Mouse (Mus musculus) CH12.LX (cell line): ENCODE measurements around the gene Trp53inp2. TPM values are rescaled to one million over a fixed set of nuclear protein-coding genes. Genes with fewer than 3 reads are reported as not detected.

Experiments
- DNase-seq: peaks from one replicate; pipeline ENCODE4 v3.0.0-alpha.2; 2013; ENCODE audit errors: extremely low read depth
- H3K27ac ChIP-seq: 2 replicates; pipeline ENCODE4 v1.5.1; 2012; ENCODE audit warnings: low read depth, mild to moderate bottlenecking, control low read depth, moderate library complexity; ENCODE audit not compliant: insufficient read depth
- H3K27me3 ChIP-seq: replicated peaks from 2 replicates; pipeline ENCODE3; 2012; ENCODE audit warnings: inconsistent platforms
- H3K36me3 ChIP-seq, 2 experiments: replicated peaks in 1 of 2; 2 replicates each; pipeline versions ENCODE3 to v1.6.1; 2012; ENCODE audit warnings: inconsistent platforms in 1 of 2, low read length in 1 of 2, mild to moderate bottlenecking in 1 of 2, mixed read lengths in 1 of 2, moderate library complexity in 1 of 2; ENCODE audit not compliant: control insufficient read depth in 1 of 2, insufficient read depth in 1 of 2
- H3K4me1 ChIP-seq, 2 experiments: 2 replicates each; pipeline ENCODE4 v1.6.1; 2012; ENCODE audit warnings: inconsistent platforms in 1 of 2, moderate library complexity in 1 of 2; ENCODE audit not compliant: insufficient read depth in 2 of 2, control insufficient read depth in 1 of 2
- H3K4me2 ChIP-seq: 2 replicates; pipeline ENCODE4 v1.6.1; 2012; ENCODE audit warnings: low read depth, mild to moderate bottlenecking, control low read depth; ENCODE audit not compliant: poor library complexity, insufficient read depth, severe bottlenecking
- H3K4me3 ChIP-seq, 3 experiments: fragments of 150-350 bp in 1 of 3; sonication (generic) in 1 of 3; replicated peaks in 1 of 3; 2 replicates each; pipeline versions ENCODE3 to v1.5.1; 2011 to 2012; ENCODE audit warnings: low read depth in 2 of 3, low read length in 2 of 3, mild to moderate bottlenecking in 2 of 3, moderate library complexity in 2 of 3, control low read depth in 1 of 3, improper control_type of control experiment in 1 of 3, inconsistent platforms in 1 of 3, mixed read lengths in 1 of 3; ENCODE audit not compliant: poor library complexity in 1 of 3
- H3K79me2 ChIP-seq: replicated peaks from 2 replicates; pipeline ENCODE4 v1.6.1; 2012; ENCODE audit warnings: mild to moderate bottlenecking, moderate library complexity; ENCODE audit not compliant: control insufficient read depth, poor library complexity, insufficient read depth, severe bottlenecking; ENCODE audit errors: extremely low read depth
- H3K9ac ChIP-seq: 2 replicates; pipeline ENCODE4 v1.6.1; 2012; ENCODE audit warnings: low read depth, mild to moderate bottlenecking, control low read depth, moderate library complexity; ENCODE audit not compliant: insufficient read depth
- H3K9me3 ChIP-seq: replicated peaks from 2 replicates; pipeline ENCODE3; 2012; ENCODE audit warnings: low read length, inconsistent platforms, mixed read lengths
- CTCF ChIP-seq, 2 experiments: IDR thresholded peaks in 1 of 2; conservative IDR thresholded peaks in 1 of 2; 2 replicates each; pipeline ENCODE4 v1.5.1; 2011 to 2012; ENCODE audit warnings: low read depth in 2 of 2, low read length in 2 of 2, improper control_type of control experiment in 1 of 2, inconsistent platforms in 1 of 2, mild to moderate bottlenecking in 1 of 2, moderate library complexity in 1 of 2
- E2F4 ChIP-seq: IDR thresholded peaks from 2 replicates; pipeline ENCODE4 v1.6.1; 2011; ENCODE audit warnings: low read depth, low read length, improper control_type of control experiment; ENCODE audit not compliant: insufficient replicate concordance
- ELF1 ChIP-seq: IDR thresholded peaks from 2 replicates; pipeline ENCODE4 v1.6.1; 2014; ENCODE audit warnings: low read depth, mild to moderate bottlenecking, inconsistent platforms, low read length, improper control_type of control experiment
- ETS1 ChIP-seq: conservative IDR thresholded peaks from 2 replicates; pipeline ENCODE4 v1.6.1; 2012; ENCODE audit warnings: low read depth, mild to moderate bottlenecking, inconsistent platforms, low read length, improper control_type of control experiment, moderate library complexity
- HCFC1 ChIP-seq: IDR thresholded peaks from 2 replicates; pipeline ENCODE4 v1.6.1; 2012; ENCODE audit warnings: low read depth, mild to moderate bottlenecking, inconsistent platforms, low read length, improper control_type of control experiment
- IRF4 ChIP-seq: IDR thresholded peaks from 2 replicates; pipeline ENCODE4 v1.6.1; 2014; ENCODE audit warnings: low read depth, mild to moderate bottlenecking, inconsistent platforms, low read length, improper control_type of control experiment
- JUN ChIP-seq: IDR thresholded peaks from 2 replicates; pipeline ENCODE4 v1.6.1; 2011; ENCODE audit warnings: low read depth, mild to moderate bottlenecking, low read length, improper control_type of control experiment, moderate library complexity; ENCODE audit not compliant: insufficient read depth
- MAFK ChIP-seq: IDR thresholded peaks from 2 replicates; pipeline ENCODE4 v1.6.1; 2011; ENCODE audit warnings: low read length, improper control_type of control experiment; ENCODE audit not compliant: insufficient replicate concordance
- MYC ChIP-seq: IDR thresholded peaks from 2 replicates; pipeline ENCODE4 v1.6.1; 2011; ENCODE audit warnings: low read depth, mild to moderate bottlenecking, improper control_type of control experiment, low read length
- NELFE ChIP-seq: IDR thresholded peaks from 2 replicates; pipeline ENCODE4 v1.6.1; 2011; ENCODE audit warnings: low read depth, low read length, improper control_type of control experiment
- PAX5 ChIP-seq: IDR thresholded peaks from 2 replicates; pipeline ENCODE4 v1.6.1; 2012; ENCODE audit warnings: low read length, inconsistent platforms, mixed read lengths
- RAD21 ChIP-seq: IDR thresholded peaks from 2 replicates; pipeline ENCODE4 v1.6.1; 2011; ENCODE audit warnings: low read depth, mild to moderate bottlenecking, low read length, improper control_type of control experiment, moderate library complexity
- RCOR1 ChIP-seq: conservative IDR thresholded peaks from 2 replicates; pipeline ENCODE4 v1.6.1; 2012; ENCODE audit warnings: low read depth, mild to moderate bottlenecking, inconsistent platforms, low read length, improper control_type of control experiment
- SMC3 ChIP-seq: IDR thresholded peaks from 2 replicates; pipeline ENCODE4 v1.6.1; 2011; ENCODE audit warnings: low read depth, low read length, improper control_type of control experiment
- TCF12 ChIP-seq: IDR thresholded peaks from 2 replicates; pipeline ENCODE4 v1.6.1; 2014; ENCODE audit warnings: low read depth, mild to moderate bottlenecking, inconsistent platforms, low read length, improper control_type of control experiment
- UBTF ChIP-seq: IDR thresholded peaks from 2 replicates; pipeline ENCODE4 v1.6.1; 2012; ENCODE audit warnings: low read depth, mild to moderate bottlenecking, inconsistent platforms, low read length, improper control_type of control experiment, moderate library complexity
- dilution Hi-C: fragments of 300-500 bp; cut with MboI; formaldehyde crosslinking; loops from 2 replicates; pipeline ENCODE4 v1.14.3; 2020; ENCODE audit warnings: low sequenced_read_pairs; ENCODE audit not compliant: extremely low pct_unique_long_range_greater_than_20kb, extremely low pct_ligation_motif_present
- in situ Hi-C: fragments of 300-500 bp; cut with MboI; formaldehyde crosslinking; loops from 3 replicates; pipeline ENCODE4 v1.14.3; 2019; ENCODE audit warnings: low sequenced_read_pairs, low pct_ligation_motif_present, low pct_unique_long_range_greater_than_20kb, mixed read lengths
- polyA plus RNA-seq: library from polyadenylated mRNA; unstranded; fragments of >175 nt; gene quantifications from 2 replicates; pipeline ENCODE4 v1.2.1, GENCODE M21; 2012; ENCODE audit warnings: low read depth; ENCODE audit not compliant: insufficient read length
- total RNA-seq, 2 experiments: library from RNA; depleted of rRNA; stranded (reverse); fragments of 300-350 nt in 1 of 2; fragments of >200 nt in 1 of 2; gene quantifications; 2 replicates each; pipeline ENCODE4 v1.2.3; 2012 to 2014

The Trp53inp2 gene
- total and polyA plus RNA-seq, 3 experiments: 2.4 to 6.9 (median 3.9) TPM

DNA sequence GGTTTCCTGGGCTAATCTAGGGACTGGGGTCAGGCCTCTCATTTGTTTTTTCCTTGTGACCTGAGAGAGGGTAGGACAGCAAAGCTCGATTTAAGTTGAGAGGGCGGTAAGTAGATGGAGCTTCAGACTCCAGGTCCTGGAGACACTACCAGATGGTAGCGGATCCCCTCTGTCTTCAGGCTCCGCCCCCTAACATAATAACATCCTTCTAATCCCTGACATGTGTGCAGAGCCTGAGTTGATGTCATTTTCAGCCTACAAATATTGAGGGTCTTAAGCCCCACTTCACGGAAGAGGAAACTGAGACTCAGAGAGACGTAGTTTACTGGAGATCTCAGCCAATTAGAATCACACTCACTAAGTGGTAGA is 1.5 kb downstream of the Trp53inp2 start:
- Histone ChIP-seq H3K9me3 (no peaks in the 10 kb centered on the region), H3K9ac (peak overlapping the region; percentile 47; the same call in 1 of the 2 replicates), H3K4me1 (peaks cover 0 to 23% of the 10 kb centered on the region in 2 experiments; a peak in 3 of 4 replicates), H3K27me3 (peaks cover 23% of the 10 kb centered on the region), H3K79me2 (no peaks in the 10 kb centered on the region), H3K4me2 (peak overlapping the region; percentile 74), H3K4me3 (peak overlapping the region; percentile 71 to 91 (median 75)), H3K36me3 (peaks cover 0 to 16% of the 10 kb centered on the region in 2 experiments), H3K27ac (no peak overlapping the region)
- in situ Hi-C loops (loop anchor here (25.0 kb wide), 1 partner anchor 295 kb away; no protein-coding TSS in a partner anchor), dilution Hi-C loops (no loop called here)
- no peak for DNase-seq
- TF ChIP-seq JUN: no peak
- no peak for TF ChIP-seq NELFE

DNA sequence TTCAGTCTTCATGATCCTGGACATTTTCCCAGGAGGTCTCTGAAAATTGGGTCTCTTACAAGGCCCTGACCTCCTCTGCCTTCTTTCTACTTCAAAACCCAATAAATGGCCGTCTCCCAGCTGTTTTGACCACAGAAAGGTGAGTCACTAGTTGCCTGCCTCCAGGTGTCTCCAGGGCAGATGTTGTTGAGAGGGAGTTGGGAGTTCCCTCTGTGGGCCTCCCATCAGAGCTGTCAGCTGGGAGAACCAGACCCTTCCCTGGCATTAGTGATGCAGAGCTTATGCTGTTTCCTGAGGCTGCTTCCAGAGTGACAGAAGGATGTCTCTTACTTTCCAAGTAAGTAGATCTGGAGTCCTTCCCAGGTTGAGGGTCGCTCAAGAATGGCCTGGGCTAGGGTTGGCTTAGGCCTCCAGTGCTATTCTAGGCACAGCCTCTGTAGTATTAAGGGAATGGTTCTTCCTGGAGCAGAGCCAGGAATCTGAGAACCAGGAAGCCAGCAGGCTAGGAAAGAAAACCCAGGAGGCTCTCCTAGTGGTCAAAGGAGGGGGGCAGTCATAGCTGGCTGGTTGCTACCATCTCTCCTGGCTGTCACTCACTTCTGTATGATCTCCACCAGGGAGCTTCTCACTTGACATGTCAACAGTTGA is 2.1 kb downstream of the Trp53inp2 start:
- Histone ChIP-seq H3K9me3 (no peaks in the 10 kb centered on the region), H3K4me3 (peak overlapping the region in 2 of 3 experiments; percentile 71 to 75), H3K36me3 (peaks cover 0 to 21% of the 10 kb centered on the region in 2 experiments), H3K27me3 (peaks cover 23% of the 10 kb centered on the region), H3K4me1 (peaks cover 0 to 23% of the 10 kb centered on the region in 2 experiments; a peak in 3 of 4 replicates), H3K9ac (no peak overlapping the region), H3K4me2 (peak overlapping the region; percentile 74; the same call in 1 of the 2 replicates), H3K27ac (no peak overlapping the region), H3K79me2 (no peaks in the 10 kb centered on the region)
- dilution Hi-C loops: no loop called here
- DNase-seq: peak; percentile 28
- in situ Hi-C loops: loop anchor here (25.0 kb wide), 1 partner anchor 296 kb away; no protein-coding TSS in a partner anchor
- TF ChIP-seq PAX5 (no peak), SMC3 (no peak), ETS1 (peak; percentile 71), RCOR1 (no peak), NELFE (no peak), E2F4 (no peak), HCFC1 (no peak)

DNA sequence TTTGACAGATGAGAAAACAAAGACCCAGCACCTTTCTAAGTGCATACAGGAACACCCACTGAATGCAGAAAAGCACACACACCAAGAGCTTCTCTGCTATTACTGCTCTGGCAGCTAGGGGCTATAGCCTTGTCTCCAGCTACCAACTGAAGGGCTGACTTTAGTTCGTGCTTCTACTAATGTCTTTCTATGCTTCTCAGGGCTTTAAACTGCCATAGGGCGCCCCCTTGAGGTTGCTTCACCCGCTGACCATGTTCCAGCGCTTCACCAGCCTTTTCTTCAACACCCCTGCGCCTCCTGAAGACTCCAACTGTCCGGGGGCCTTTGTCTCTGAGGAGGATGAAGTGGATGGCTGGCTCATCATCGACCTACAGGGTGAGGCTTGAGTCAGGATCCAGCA is 4.2 kb downstream of the Trp53inp2 start:
- H3K27ac ChIP-seq: no peak overlapping the region
- H3K4me2 ChIP-seq: no peak overlapping the region
- peaks cover 11% of the 10 kb centered on the region for H3K27me3 ChIP-seq
- TF ChIP-seq CTCF (conservative IDR thresholded peaks at IDR 0.05 in 1 of 2, IDR thresholded peaks at IDR 0.05 in 1 of 2; ENCODE audit: low read depth in 2 of 2, low read length in 2 of 2) (peak; percentile 11 to 96; a peak in 3 of 4 replicates), NELFE (peak; percentile 49; the same call in 1 of the 2 replicates), UBTF (no peak), RAD21 (peak; percentile 86), ELF1 (peak; percentile 33; the same call in 1 of the 2 replicates), MAFK (no peak), TCF12 (no peak), MYC (0 out of 2 replicates have a peak, but pooled peaks have one; percentile 47), SMC3 (peak; percentile 77), IRF4 (peak; percentile 46; the same call in 1 of the 2 replicates)
- in situ Hi-C loops: loop anchor here (5.0 to 25.0 kb wide), 2 partner anchors 148 to 298 kb away; partner anchors contain the start of gene Dynlrb1
- dilution Hi-C loops: no loop called here
- H3K4me3 ChIP-seq: no peak overlapping the region
- H3K9me3 ChIP-seq: no peaks in the 10 kb centered on the region
- DNase-seq: peak; percentile 87
- peaks cover 11 to 39% of the 10 kb centered on the region in 2 experiments for H3K36me3 ChIP-seq
- H3K79me2 ChIP-seq: no peaks in the 10 kb centered on the region
- H3K4me1 ChIP-seq: peaks cover 0 to 22% of the 10 kb centered on the region in 2 experiments; a peak in 3 of 4 replicates
- no peak overlapping the region for H3K9ac ChIP-seq
